Mouse (Mus musculus) limb, embryonic 13.5 days (tissue): Measurements from ENCODE around the gene Olfr1381. TPM values are rescaled to one million over a fixed set of nuclear protein-coding genes. Genes with fewer than 3 reads are reported as not detected.
"Not testable (repeated sequence)": the region's sequence is repeated elsewhere in the genome, so short reads cannot be mapped to it uniquely, and the experiment has no call there.

Source experiments
- ATAC-seq: fragments of 200-750 bp; cut with Nextera tagmentation; 2 replicates; pipeline ENCODE4 v1.8.0; 2017; ENCODE audit warnings: low read depth, moderate number of reproducible peaks, moderate TSS enrichment; ENCODE audit not compliant: low FRiP score
- H3K27ac ChIP-seq: fragments of 300-500 bp; sonication (generic); 2 replicates; pipeline ENCODE4 v1.5.1; 2015; ENCODE audit warnings: inconsistent platforms, mild to moderate bottlenecking, moderate library complexity
- H3K27me3 ChIP-seq: fragments of 300-500 bp; sonication (generic); 2 replicates; pipeline ENCODE4 v1.6.1; 2015; ENCODE audit warnings: mild to moderate bottlenecking, inconsistent platforms
- H3K36me3 ChIP-seq: fragments of 300-500 bp; sonication (generic); 2 replicates; pipeline ENCODE4 v1.6.1; 2015; ENCODE audit warnings: inconsistent platforms, mild to moderate bottlenecking, moderate library complexity
- H3K4me1 ChIP-seq: fragments of 300-500 bp; sonication (generic); 2 replicates; pipeline ENCODE4 v1.6.1; 2015; ENCODE audit warnings: inconsistent platforms
- H3K4me2 ChIP-seq: fragments of 300-500 bp; sonication (generic); replicated peaks from 2 replicates; pipeline ENCODE4 v1.6.1; 2015; ENCODE audit warnings: inconsistent platforms, mild to moderate bottlenecking, moderate library complexity
- H3K4me3 ChIP-seq: fragments of 300-500 bp; sonication (generic); 2 replicates; pipeline ENCODE4 v1.5.1; 2015; ENCODE audit warnings: moderate library complexity, mild to moderate bottlenecking, inconsistent platforms
- H3K9ac ChIP-seq: fragments of 300-500 bp; sonication (generic); 2 replicates; pipeline ENCODE4 v1.6.1; 2015; ENCODE audit warnings: mild to moderate bottlenecking, inconsistent platforms
- H3K9me3 ChIP-seq: fragments of 300-500 bp; sonication (generic); 2 replicates; pipeline ENCODE4 v1.6.1; 2016; ENCODE audit warnings: inconsistent platforms
- WGBS: fragments of 180-500 bp; shearing (Covaris S2); methylation state at CpG from one replicate; pipeline ENCODE4 v1.1.7; 2015; 5-methylcytosine and 5-hydroxymethylcytosine counted together
- polyA plus RNA-seq: library from polyadenylated mRNA; unstranded; fragments of >200 nt; fragmentation: Nextera tagmentation; extraction: Ambion mirVana; gene quantifications from 2 replicates; pipeline ENCODE4 v1.2.1, GENCODE M21; 2015

Gene Olfr1381
- polyA plus RNA-seq = not detected in 2 replicates

- not testable (repeated sequence) for H3K9me3 ChIP-seq, H3K27me3 ChIP-seq, H3K27ac ChIP-seq, H3K4me1 ChIP-seq, H3K9ac ChIP-seq, H3K4me2 ChIP-seq, ATAC-seq, H3K4me3 ChIP-seq, H3K36me3 ChIP-seq
- 80% methylated on average over 3 of the region's 3 CpGs for WGBS
Measured at GRCm38 (mm10) chr11:49543149-49543548, at the start of gene Olfr1381. Olfr1381 (plus strand) TSS chr11:49543449.

- ATAC-seq = no peak
Measured at GRCm38 (mm10) chr11:49518086-49518485, 25.2 kb upstream of the Olfr1381 start.

GRCm38 (mm10) chr11:49519348-49519747, 23.9 kb upstream of the Olfr1381 start, which contains the start of gene Olfr1383:
Olfr1383 (plus strand) TSS chr11:49519648.
- no peak within 1 kb of the TSS for H3K4me2 ChIP-seq
- H3K36me3 ChIP-seq = no peaks in the 10 kb centered on the region
- no peaks in the 10 kb centered on the region for H3K4me1 ChIP-seq
- H3K4me3 ChIP-seq = no peak within 1 kb of the TSS
- ATAC-seq = no peak
- H3K27ac ChIP-seq = no peak within 1 kb of the TSS
- H3K9me3 ChIP-seq = no peaks in the 10 kb centered on the region
- H3K9ac ChIP-seq = no peak within 1 kb of the TSS
- H3K27me3 ChIP-seq = no peaks in the 10 kb centered on the region

More at GRCm38 (mm10) chr11:49518086-49518485, 25.2 kb upstream of the Olfr1381 start:
- WGBS = 80% methylated on average over 5 of the region's 5 CpGs
- Histone ChIP-seq H3K4me1 (no peaks in the 10 kb centered on the region), H3K27me3 (no peaks in the 10 kb centered on the region), H3K27ac (no peak overlapping the region), H3K9ac (no peak overlapping the region), H3K4me2 (no peak overlapping the region), H3K36me3 (no peaks in the 10 kb centered on the region), H3K4me3 (no peak overlapping the region), H3K9me3 (no peaks in the 10 kb centered on the region)

GRCm38 (mm10) chr11:49527947-49528346, 15.3 kb upstream of the Olfr1381 start, which contains the start of gene Olfr1382:
Olfr1382 (plus strand) TSS chr11:49528247.
- no peaks in the 10 kb centered on the region for H3K36me3 ChIP-seq
- H3K27ac ChIP-seq = no peak within 1 kb of the TSS
- H3K4me1 ChIP-seq = no peaks in the 10 kb centered on the region
- 82% methylated on average over 3 of the region's 3 CpGs for WGBS
- no peak for ATAC-seq
- no peak within 1 kb of the TSS for H3K4me2 ChIP-seq
- no peaks in the 10 kb centered on the region for H3K9me3 ChIP-seq
- H3K9ac ChIP-seq = no peak within 1 kb of the TSS
- H3K27me3 ChIP-seq = no peaks in the 10 kb centered on the region
- no peak within 1 kb of the TSS for H3K4me3 ChIP-seq

GRCm38 (mm10) chr11:49532761-49533160, 10.5 kb upstream of the Olfr1381 start:
- H3K4me2 ChIP-seq = no peak overlapping the region
- no peak overlapping the region for H3K27ac ChIP-seq
- no peak for ATAC-seq
- H3K9me3 ChIP-seq = no peaks in the 10 kb centered on the region
- no peak overlapping the region for H3K4me3 ChIP-seq
- no peak overlapping the region for H3K9ac ChIP-seq
- H3K4me1 ChIP-seq = no peaks in the 10 kb centered on the region
- no peaks in the 10 kb centered on the region for H3K36me3 ChIP-seq
- no peaks in the 10 kb centered on the region for H3K27me3 ChIP-seq

GRCm38 (mm10) chr11:49536631-49537030, 6.6 kb upstream of the Olfr1381 start:
- not testable (repeated sequence) for ATAC-seq, H3K27me3 ChIP-seq, H3K4me2 ChIP-seq, H3K9ac ChIP-seq, H3K36me3 ChIP-seq, H3K4me1 ChIP-seq, H3K4me3 ChIP-seq, H3K9me3 ChIP-seq, H3K27ac ChIP-seq
- WGBS = 84% methylated on average over 2 of the region's 2 CpGs

- not testable (repeated sequence) for H3K9me3 ChIP-seq, ATAC-seq, H3K27ac ChIP-seq, H3K4me1 ChIP-seq, H3K4me3 ChIP-seq, H3K36me3 ChIP-seq, H3K9ac ChIP-seq, H3K4me2 ChIP-seq, H3K27me3 ChIP-seq
- 81% methylated on average over 3 of the region's 3 CpGs for WGBS
Measured at GRCm38 (mm10) chr11:49554033-49554432, 10.8 kb downstream of the Olfr1381 start.

- not testable (repeated sequence) for H3K4me1 ChIP-seq, ATAC-seq, H3K4me2 ChIP-seq, H3K9me3 ChIP-seq, H3K27ac ChIP-seq, H3K36me3 ChIP-seq, H3K4me3 ChIP-seq, H3K9ac ChIP-seq, H3K27me3 ChIP-seq
- 73% methylated on average over 5 of the region's 5 CpGs for WGBS
Measured at GRCm38 (mm10) chr11:49556578-49556977, 13.3 kb downstream of the Olfr1381 start, which contains the start of gene Olfr1380. Olfr1380 (plus strand) TSS chr11:49556878.

GRCm38 (mm10) chr11:49575054-49575453, 31.8 kb downstream of the Olfr1381 start:
- ATAC-seq, H3K4me1 ChIP-seq, H3K4me3 ChIP-seq, H3K27me3 ChIP-seq, H3K27ac ChIP-seq, H3K9me3 ChIP-seq, H3K9ac ChIP-seq, H3K4me2 ChIP-seq, H3K36me3 ChIP-seq: not testable (repeated sequence)
- 33% methylated on average over 2 of the region's 2 CpGs for WGBS

GRCm38 (mm10) chr11:49580452-49580851, 37.2 kb downstream of the Olfr1381 start:
- not testable (repeated sequence) for H3K4me1 ChIP-seq, H3K4me2 ChIP-seq, H3K36me3 ChIP-seq, H3K9me3 ChIP-seq, H3K27me3 ChIP-seq, H3K9ac ChIP-seq, H3K27ac ChIP-seq, H3K4me3 ChIP-seq, ATAC-seq
- WGBS = 82% methylated on average over 8 of the region's 8 CpGs

GRCm38 (mm10) chr11:49590213-49590612, 47.0 kb downstream of the Olfr1381 start:
- Histone ChIP-seq H3K27ac (no peak overlapping the region), H3K9me3 (no peaks in the 10 kb centered on the region), H3K36me3 (no peaks in the 10 kb centered on the region), H3K4me3 (no peak overlapping the region), H3K4me1 (no peaks in the 10 kb centered on the region), H3K27me3 (no peaks in the 10 kb centered on the region), H3K9ac (no peak overlapping the region), H3K4me2 (no peak overlapping the region)
- WGBS = 96% methylated on average over 19 of the region's 19 CpGs
- no peak for ATAC-seq

- WGBS = 71% methylated on average over 2 of the region's 2 CpGs
- not testable (repeated sequence) for H3K27me3 ChIP-seq, H3K4me1 ChIP-seq, H3K9me3 ChIP-seq, H3K9ac ChIP-seq, H3K27ac ChIP-seq, H3K4me2 ChIP-seq, H3K36me3 ChIP-seq, ATAC-seq, H3K4me3 ChIP-seq
Measured at GRCm38 (mm10) chr11:49597149-49597548, 53.9 kb downstream of the Olfr1381 start.
